Mouse (Mus musculus) heart, embryonic 15.5 days (tissue): ENCODE results near the gene Rem1. TPM values are rescaled to one million over a fixed set of nuclear protein-coding genes. Genes with fewer than 3 reads are reported as not detected.

Experiments
- ATAC-seq: fragments of 200-750 bp; cut with Nextera tagmentation; replicated peaks from 2 replicates; pipeline ENCODE4 v1.8.0; 2017; ENCODE audit warnings: low read depth, moderate TSS enrichment; ENCODE audit not compliant: insufficient number of reproducible peaks, insufficient read depth, low FRiP score
- H3K27ac ChIP-seq: fragments of 300-500 bp; sonication (generic); 2 replicates; pipeline ENCODE4 v1.5.1; 2015; ENCODE audit warnings: mild to moderate bottlenecking, inconsistent platforms
- H3K27me3 ChIP-seq: fragments of 300-500 bp; sonication (generic); 2 replicates; pipeline ENCODE4 v1.6.1; 2015; ENCODE audit warnings: inconsistent platforms
- H3K36me3 ChIP-seq: fragments of 300-500 bp; sonication (generic); 2 replicates; pipeline ENCODE4 v1.6.1; 2015; ENCODE audit warnings: mild to moderate bottlenecking, inconsistent platforms
- H3K4me1 ChIP-seq: fragments of 300-500 bp; sonication (generic); replicated peaks from 2 replicates; pipeline ENCODE4 v1.6.1; 2015; ENCODE audit warnings: inconsistent platforms
- H3K4me2 ChIP-seq: fragments of 300-500 bp; sonication (generic); 2 replicates; pipeline ENCODE4 v1.6.1; 2015; ENCODE audit warnings: inconsistent platforms, mild to moderate bottlenecking, moderate library complexity
- H3K4me3 ChIP-seq: fragments of 300-500 bp; sonication (generic); 2 replicates; pipeline ENCODE4 v1.5.1; 2015; ENCODE audit warnings: mild to moderate bottlenecking, inconsistent platforms
- H3K9ac ChIP-seq: fragments of 300-500 bp; sonication (generic); 2 replicates; pipeline ENCODE4 v1.6.1; 2015; ENCODE audit warnings: mild to moderate bottlenecking, inconsistent platforms
- H3K9me3 ChIP-seq: fragments of 300-500 bp; sonication (generic); replicated peaks from 2 replicates; pipeline ENCODE4 v1.6.1; 2016; ENCODE audit warnings: inconsistent platforms
- WGBS: fragments of 180-500 bp; shearing (Covaris S2); methylation state at CpG from one replicate; pipeline ENCODE4 v1.1.7; 2015; ENCODE audit warnings: mixed read lengths; 5-methylcytosine and 5-hydroxymethylcytosine counted together
- polyA plus RNA-seq: library from polyadenylated mRNA; unstranded; fragments of >200 nt; fragmentation: Nextera tagmentation; extraction: Ambion mirVana; gene quantifications from 2 replicates; pipeline ENCODE4 v1.2.1, GENCODE M21; 2015

Gene Rem1
- polyA plus RNA-seq, 1 experiment from 2014 or later = 12.1 TPM

GRCm38 (mm10) chr2:152678925-152679324 is 52.2 kb downstream of the Rem1 start:
- Histone ChIP-seq H3K9me3 (no peaks in the 10 kb centered on the region), H3K9ac (no peak overlapping the region), H3K4me3 (no peak overlapping the region), H3K27ac (no peak overlapping the region), H3K4me1 (peaks cover 32% of the 10 kb centered on the region), H3K36me3 (peaks cover 81% of the 10 kb centered on the region), H3K27me3 (no peaks in the 10 kb centered on the region), H3K4me2 (no peak overlapping the region)
- no peak for ATAC-seq
- 86% methylated on average over 5 of the region's 5 CpGs for WGBS

DNA sequence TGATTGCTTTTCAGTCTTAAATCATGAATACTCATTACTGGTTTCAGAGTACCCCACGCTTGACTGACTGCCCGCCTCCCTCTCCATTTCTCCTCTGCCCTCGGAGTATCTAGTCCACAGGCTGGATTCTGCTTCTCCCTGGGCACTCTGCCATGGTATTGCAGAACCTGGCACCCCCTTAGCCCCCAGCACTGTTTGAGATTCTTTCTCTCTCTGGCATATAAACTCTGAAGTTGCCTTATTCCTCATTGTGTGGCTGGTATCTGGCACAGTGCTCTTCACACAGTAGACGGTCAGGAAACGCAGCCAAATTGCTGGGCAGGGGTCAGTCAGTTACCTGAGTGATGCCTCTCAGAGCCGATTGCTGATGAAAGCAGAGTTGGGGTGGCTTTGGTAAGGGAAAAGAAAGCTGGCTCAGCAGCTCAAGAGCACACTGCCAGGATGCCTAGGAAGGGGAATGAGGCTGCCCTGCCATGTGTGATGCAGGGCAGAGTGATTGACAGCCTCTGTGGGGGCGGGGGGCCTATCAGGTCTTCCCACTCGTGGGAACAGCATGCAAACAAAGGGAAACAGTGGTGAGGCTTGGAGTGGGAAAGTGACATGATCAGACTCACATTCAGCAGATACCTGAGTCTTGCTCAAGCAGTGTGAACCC is 53.1 kb downstream of the Rem1 start:
- WGBS = 70% methylated on average over 8 of the region's 8 CpGs
- ATAC-seq = no peak
- Histone ChIP-seq H3K36me3 (peaks cover 86% of the 10 kb centered on the region), H3K9ac (0 out of 2 replicates have a peak overlapping the region, but pooled peaks have one; percentile 6), H3K27me3 (no peaks in the 10 kb centered on the region), H3K4me2 (no peak overlapping the region), H3K27ac (no peak overlapping the region), H3K4me3 (no peak overlapping the region), H3K4me1 (peaks cover 28% of the 10 kb centered on the region), H3K9me3 (no peaks in the 10 kb centered on the region)

DNA sequence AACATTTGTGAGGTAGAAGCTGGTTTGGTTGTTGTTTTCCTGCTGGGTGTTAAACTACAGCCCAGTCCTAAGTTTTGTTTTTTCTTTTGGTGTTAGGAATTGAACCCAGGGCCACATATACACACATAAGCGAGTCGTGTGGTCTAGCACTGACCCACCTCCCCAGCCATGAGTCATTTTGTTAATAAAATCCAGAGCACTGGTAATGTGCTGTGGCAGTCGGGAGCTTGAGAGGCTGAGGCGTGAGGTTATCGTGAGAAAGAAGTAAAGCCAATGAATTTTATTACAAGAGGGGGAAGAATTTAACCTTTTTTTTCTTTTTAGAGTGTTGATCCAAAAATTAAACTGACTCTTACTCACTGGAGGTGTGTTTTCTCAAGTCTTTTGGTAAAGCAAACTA is 56.3 kb downstream of the Rem1 start:
- no peak overlapping the region for H3K27ac ChIP-seq
- 87% methylated on average over 5 of the region's 5 CpGs for WGBS
- H3K4me1 ChIP-seq = peaks cover 25% of the 10 kb centered on the region
- H3K4me2 ChIP-seq = no peak overlapping the region
- H3K27me3 ChIP-seq = no peaks in the 10 kb centered on the region
- H3K9ac ChIP-seq = no peak overlapping the region
- no peaks in the 10 kb centered on the region for H3K9me3 ChIP-seq
- no peak overlapping the region for H3K4me3 ChIP-seq
- no peak for ATAC-seq
- peaks cover 90% of the 10 kb centered on the region for H3K36me3 ChIP-seq

Other genes with a start within 250 kb of the Rem1 start
- 6.5 and 7.0 TPM in 2 replicates for gene Sox12, start 228.9 kb upstream of the Rem1 start, polyA plus RNA-seq
- 30.8 and 31.7 TPM in 2 replicates for gene Zcchc3, start 211.9 kb upstream of the Rem1 start, polyA plus RNA-seq
- 2.0 and 2.4 TPM in 2 replicates for gene 6820408C15Rik, start 211.4 kb upstream of the Rem1 start, polyA plus RNA-seq
- gene Defb23, start 162.3 kb upstream of the Rem1 start, polyA plus RNA-seq = not detected in 2 replicates
- not detected in 2 replicates for gene Defb20, start 149.9 kb upstream of the Rem1 start, polyA plus RNA-seq
- gene Defb22, start 136.8 kb upstream of the Rem1 start, polyA plus RNA-seq = not detected in 2 replicates
- gene Defb26, start 115.3 kb upstream of the Rem1 start, polyA plus RNA-seq = not detected in 2 replicates
- gene Defb28, start 108.7 kb upstream of the Rem1 start, polyA plus RNA-seq = not detected in 2 replicates
- not detected in 2 replicates for gene Defb29, start 86.9 kb upstream of the Rem1 start, polyA plus RNA-seq
- not detected in 2 replicates for gene Gm17416, start 57.6 kb upstream of the Rem1 start, polyA plus RNA-seq
- not detected in 2 replicates for gene Defb21, start 54.2 kb upstream of the Rem1 start, polyA plus RNA-seq
- gene Defb19, start 46.6 kb upstream of the Rem1 start, polyA plus RNA-seq = 0.57 and 0.88 TPM in 2 replicates
- not detected in 2 replicates for gene Defb45, start 27.6 kb upstream of the Rem1 start, polyA plus RNA-seq
- gene Defb36, start 22.6 kb upstream of the Rem1 start, polyA plus RNA-seq = not detected in 2 replicates
- 0.77 and 0.86 TPM in 2 replicates for gene Defb25, start 3.9 kb upstream of the Rem1 start, polyA plus RNA-seq
- 70.6 and 86.1 TPM in 2 replicates for gene H13, start 42.5 kb downstream of the Rem1 start, polyA plus RNA-seq
- 18.9 and 20.3 TPM in 2 replicates for gene Mcts2, start 60.1 kb downstream of the Rem1 start, polyA plus RNA-seq
- 61.9 and 63.1 TPM in 2 replicates for gene Id1, start 109.3 kb downstream of the Rem1 start, polyA plus RNA-seq
- 20.8 and 24.2 TPM in 2 replicates for gene Cox4i2, start 127.2 kb downstream of the Rem1 start, polyA plus RNA-seq
- 69.5 and 80.7 TPM in 2 replicates for gene Bcl2l1, start 204.8 kb downstream of the Rem1 start, polyA plus RNA-seq
- gene Tpx2, start 221.0 kb downstream of the Rem1 start, polyA plus RNA-seq = 47.3 and 49.9 TPM in 2 replicates